Mouse (Mus musculus) lung, embryonic 16.5 days (tissue): ENCODE results near the gene Kcnj4. TPM values are rescaled to one million over a fixed set of nuclear protein-coding genes. Genes with fewer than 3 reads are reported as not detected.

Experiments
- ATAC-seq: fragments of 200-750 bp; cut with Nextera tagmentation; 2 replicates; pipeline ENCODE4 v1.8.0; 2017; ENCODE audit warnings: low read depth, mild to moderate bottlenecking, moderate library complexity
- H3K27ac ChIP-seq: fragments of 300-500 bp; sonication (generic); 2 replicates; pipeline ENCODE4 v1.5.1; 2014; ENCODE audit warnings: mild to moderate bottlenecking, control low read depth, low read length
- H3K27me3 ChIP-seq: fragments of 300-500 bp; sonication (generic); 2 replicates; pipeline ENCODE4 v1.6.1; 2014; ENCODE audit warnings: low read depth, low read length, mixed read lengths; ENCODE audit not compliant: control insufficient read depth, insufficient read depth
- H3K36me3 ChIP-seq: fragments of 300-500 bp; sonication (generic); 2 replicates; pipeline ENCODE4 v1.6.1; 2014; ENCODE audit warnings: low read length; ENCODE audit not compliant: control insufficient read depth, insufficient read depth
- H3K4me1 ChIP-seq: fragments of 300-500 bp; sonication (generic); replicated peaks from 2 replicates; pipeline ENCODE4 v1.6.1; 2014; ENCODE audit warnings: low read length, mixed read lengths; ENCODE audit not compliant: control insufficient read depth, insufficient read depth
- H3K4me2 ChIP-seq: fragments of 300-500 bp; sonication (generic); 2 replicates; pipeline ENCODE4 v1.6.1; 2014; ENCODE audit warnings: low read depth, low read length, control low read depth
- H3K4me3 ChIP-seq: fragments of 300-500 bp; sonication (generic); 2 replicates; pipeline ENCODE4 v1.5.1; 2014; ENCODE audit warnings: mild to moderate bottlenecking, low read length, control low read depth
- H3K9ac ChIP-seq: fragments of 300-500 bp; sonication (generic); 2 replicates; pipeline ENCODE4 v1.6.1; 2014; ENCODE audit warnings: low read length, control low read depth
- H3K9me3 ChIP-seq: fragments of 300-500 bp; sonication (generic); 2 replicates; pipeline ENCODE4 v1.6.1; 2016; ENCODE audit warnings: low read length; ENCODE audit not compliant: control insufficient read depth
- WGBS: fragments of 180-500 bp; shearing (Covaris S2); extraction: QIAGEN DNeasy Blood & Tissue Kit; methylation state at CpG from one replicate; pipeline ENCODE4 v1.1.7; 2014; 5-methylcytosine and 5-hydroxymethylcytosine counted together
- polyA plus RNA-seq: library from polyadenylated mRNA; unstranded; fragments of >200 nt; fragmentation: Nextera tagmentation; extraction: Ambion mirVana; gene quantifications from 2 replicates; pipeline ENCODE4 v1.2.1, GENCODE M21; 2015

The Kcnj4 gene
- polyA plus RNA-seq, 1 experiment from 2014 or later, result not detected

GRCm38 (mm10) chr15:79516171-79517096, 11.4 kb upstream of the Kcnj4 start, which contains the start of gene Kdelr3:
Gene Kdelr3, plus strand, starts transcription at chr15:79516411.
- Histone ChIP-seq H3K4me2 (peak within 1 kb of the TSS; percentile 83), H3K9me3 (no peaks in the 10 kb centered on the region), H3K36me3 (no peaks in the 10 kb centered on the region), H3K4me3 (peak within 1 kb of the TSS; percentile 67), H3K9ac (peak within 1 kb of the TSS; percentile 82), H3K4me1 (peaks cover 7% of the 10 kb centered on the region), H3K27me3 (peaks cover 21% of the 10 kb centered on the region), H3K27ac (peak within 1 kb of the TSS; percentile 44; the same call in 1 of the 2 replicates)
- peak; percentile 85 for ATAC-seq
- under 1% methylated on average over 70 of the region's 71 CpGs for WGBS

GRCm38 (mm10) chr15:79513940-79514339, 8.9 kb upstream of the Kcnj4 start:
- Histone ChIP-seq H3K9me3 (no peaks in the 10 kb centered on the region), H3K27ac (no peak overlapping the region), H3K4me1 (peaks cover 11% of the 10 kb centered on the region), H3K27me3 (peaks cover 41% of the 10 kb centered on the region), H3K4me3 (no peak overlapping the region), H3K4me2 (no peak overlapping the region), H3K9ac (no peak overlapping the region), H3K36me3 (no peaks in the 10 kb centered on the region)
- 8% methylated on average over 9 of the region's 9 CpGs for WGBS
- no peak for ATAC-seq

GRCm38 (mm10) chr15:79511553-79512320, 6.7 kb upstream of the Kcnj4 start:
- Histone ChIP-seq H3K36me3 (no peaks in the 10 kb centered on the region), H3K27ac (no peak overlapping the region), H3K9ac (0 out of 2 replicates have a peak overlapping the region, but pooled peaks have one; percentile 21), H3K4me1 (peaks cover 9% of the 10 kb centered on the region), H3K4me2 (peak overlapping the region; percentile 82), H3K4me3 (peak overlapping the region; percentile 50), H3K27me3 (peaks cover 49% of the 10 kb centered on the region), H3K9me3 (no peaks in the 10 kb centered on the region)
- peak; percentile 76 for ATAC-seq
- WGBS, result 2% methylated on average over 61 of the region's 61 CpGs

GRCm38 (mm10) chr15:79510425-79510824, 5.4 kb upstream of the Kcnj4 start:
- H3K4me2 ChIP-seq, result no peak overlapping the region
- H3K9ac ChIP-seq, result no peak overlapping the region
- no peaks in the 10 kb centered on the region for H3K36me3 ChIP-seq
- H3K4me3 ChIP-seq, result no peak overlapping the region
- peaks cover 60% of the 10 kb centered on the region for H3K27me3 ChIP-seq
- H3K9me3 ChIP-seq, result no peaks in the 10 kb centered on the region
- H3K27ac ChIP-seq, result no peak overlapping the region
- ATAC-seq, result no peak
- 68% methylated on average over 7 of the region's 7 CpGs for WGBS
- peaks cover 12% of the 10 kb centered on the region for H3K4me1 ChIP-seq

- Histone ChIP-seq H3K27ac (no peak overlapping the region), H3K9ac (no peak overlapping the region), H3K4me2 (no peak overlapping the region), H3K36me3 (no peaks in the 10 kb centered on the region), H3K27me3 (peaks cover 63% of the 10 kb centered on the region), H3K9me3 (no peaks in the 10 kb centered on the region), H3K4me1 (peaks cover 16% of the 10 kb centered on the region), H3K4me3 (no peak overlapping the region)
- ATAC-seq, result no peak
- WGBS, result 30% methylated on average over 6 of the region's 6 CpGs
Observed at GRCm38 (mm10) chr15:79509998-79510397, 5.0 kb upstream of the Kcnj4 start.

- Histone ChIP-seq H3K9ac (no peak overlapping the region), H3K27me3 (peaks cover 71% of the 10 kb centered on the region), H3K36me3 (no peaks in the 10 kb centered on the region), H3K27ac (no peak overlapping the region), H3K4me3 (no peak overlapping the region), H3K4me1 (peaks cover 19% of the 10 kb centered on the region), H3K4me2 (no peak overlapping the region), H3K9me3 (no peaks in the 10 kb centered on the region)
- WGBS, result 33% methylated on average over 30 of the region's 31 CpGs
- ATAC-seq, result no peak
Observed at GRCm38 (mm10) chr15:79507055-79507828, 2.2 kb upstream of the Kcnj4 start.

GRCm38 (mm10) chr15:79506460-79506859, 1.4 kb upstream of the Kcnj4 start:
- no peak overlapping the region for H3K4me3 ChIP-seq
- no peak overlapping the region for H3K27ac ChIP-seq
- H3K9ac ChIP-seq, result no peak overlapping the region
- ATAC-seq, result no peak
- no peak overlapping the region for H3K4me2 ChIP-seq
- no peaks in the 10 kb centered on the region for H3K36me3 ChIP-seq
- 25% methylated on average over 7 of the region's 7 CpGs for WGBS
- peaks cover 70% of the 10 kb centered on the region for H3K27me3 ChIP-seq
- H3K4me1 ChIP-seq, result peaks cover 14% of the 10 kb centered on the region
- H3K9me3 ChIP-seq, result no peaks in the 10 kb centered on the region

GRCm38 (mm10) chr15:79505616-79506283, 709 bp upstream of the Kcnj4 start:
- Histone ChIP-seq H3K36me3 (no peaks in the 10 kb centered on the region), H3K4me3 (peak overlapping the region; percentile 65), H3K9ac (peak overlapping the region; percentile 60), H3K4me1 (peaks cover 10% of the 10 kb centered on the region), H3K4me2 (peak overlapping the region; percentile 100), H3K9me3 (no peaks in the 10 kb centered on the region), H3K27me3 (peaks cover 63% of the 10 kb centered on the region), H3K27ac (no peak overlapping the region)
- 1% methylated on average over 30 of the region's 71 CpGs for WGBS
- ATAC-seq, result peak; percentile 66
